Mouse (Mus musculus) intestine, embryonic 16.5 days (tissue): ENCODE results near the gene Zscan5b. TPM values are rescaled to one million over a fixed set of nuclear protein-coding genes. Genes with fewer than 3 reads are reported as not detected.

Experiments used
- ATAC-seq: fragments of 200-750 bp; cut with Nextera tagmentation; 2 replicates; pipeline ENCODE4 v1.8.0; 2017; ENCODE audit warnings: moderate TSS enrichment, moderate library complexity
- H3K27ac ChIP-seq: fragments of 300-500 bp; sonication (generic); 2 replicates; pipeline ENCODE4 v1.5.1; 2014; ENCODE audit warnings: mild to moderate bottlenecking, low read length
- H3K27me3 ChIP-seq: fragments of 300-500 bp; sonication (generic); replicated peaks from 2 replicates; pipeline ENCODE4 v1.6.1; 2014; ENCODE audit warnings: low read length, control low read depth, mixed read lengths; ENCODE audit not compliant: control insufficient read depth, insufficient read depth
- H3K36me3 ChIP-seq: fragments of 300-500 bp; sonication (generic); 2 replicates; pipeline ENCODE4 v1.6.1; 2014; ENCODE audit warnings: low read length, control low read depth; ENCODE audit not compliant: control insufficient read depth, insufficient read depth
- H3K4me1 ChIP-seq: fragments of 300-500 bp; sonication (generic); 2 replicates; pipeline ENCODE4 v1.6.1; 2014; ENCODE audit warnings: low read length, control low read depth, mixed read lengths; ENCODE audit not compliant: control insufficient read depth, insufficient read depth
- H3K4me2 ChIP-seq: fragments of 300-500 bp; sonication (generic); 2 replicates; pipeline ENCODE4 v1.6.1; 2014; ENCODE audit warnings: low read depth, low read length, control low read depth
- H3K4me3 ChIP-seq: fragments of 300-500 bp; sonication (generic); 2 replicates; pipeline ENCODE4 v1.5.1; 2014; ENCODE audit warnings: mild to moderate bottlenecking, low read length
- H3K9ac ChIP-seq: fragments of 300-500 bp; sonication (generic); 2 replicates; pipeline ENCODE4 v1.6.1; 2014; ENCODE audit warnings: low read depth, low read length
- H3K9me3 ChIP-seq: fragments of 300-500 bp; sonication (generic); 2 replicates; pipeline ENCODE4 v1.6.1; 2016; ENCODE audit warnings: low read length, control low read depth; ENCODE audit not compliant: control insufficient read depth
- WGBS: fragments of 180-500 bp; shearing (Covaris S2); extraction: QIAGEN DNeasy Blood & Tissue Kit; methylation state at CpG from one replicate; pipeline ENCODE4 v1.1.7; 2014; 5-methylcytosine and 5-hydroxymethylcytosine counted together
- polyA plus RNA-seq: library from polyadenylated mRNA; unstranded; fragments of >200 nt; fragmentation: Nextera tagmentation; extraction: Ambion mirVana; gene quantifications from 2 replicates; pipeline ENCODE4 v1.2.1, GENCODE M21; 2015

Zscan5b gene
- polyA plus RNA-seq, 1 experiment from 2014 or later: not detected

DNA sequence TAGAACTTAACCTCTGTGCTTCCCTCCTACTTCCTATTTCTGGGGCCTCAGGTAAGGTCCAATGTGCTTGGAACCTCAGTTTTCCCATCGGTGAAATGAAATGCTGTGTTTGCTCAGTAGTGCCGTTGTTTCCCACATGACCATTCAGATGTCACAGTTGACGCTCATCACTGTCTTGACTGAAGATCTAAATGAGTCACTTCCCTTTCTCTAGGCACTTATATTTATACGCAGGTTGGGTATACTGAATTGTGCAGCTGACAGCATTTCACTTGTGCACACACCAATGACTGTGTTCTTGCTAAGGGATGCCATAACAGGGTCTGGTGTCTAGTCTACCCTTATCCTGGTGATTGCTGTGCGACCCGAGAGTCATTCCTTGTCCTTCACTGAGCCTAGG lies 63.3 kb downstream of the Zscan5b start:
- Histone ChIP-seq H3K36me3 (no peaks in the 10 kb centered on the region), H3K4me2 (no peak overlapping the region), H3K4me1 (peaks cover 21% of the 10 kb centered on the region), H3K4me3 (no peak overlapping the region), H3K9me3 (no peaks in the 10 kb centered on the region), H3K27ac (no peak overlapping the region), H3K27me3 (no peaks in the 10 kb centered on the region), H3K9ac (no peak overlapping the region)
- no peak for ATAC-seq
- 86% methylated on average over 6 of the region's 6 CpGs for whole genome bisulfite sequencing

- Histone ChIP-seq H3K36me3 (no peaks in the 10 kb centered on the region), H3K4me1 (peaks cover 21% of the 10 kb centered on the region), H3K9me3 (no peaks in the 10 kb centered on the region), H3K27ac (peak within 1 kb of the TSS; percentile 72), H3K4me3 (peak within 1 kb of the TSS; percentile 61), H3K9ac (peak within 1 kb of the TSS; percentile 59), H3K4me2 (peak within 1 kb of the TSS; percentile 74), H3K27me3 (no peaks in the 10 kb centered on the region)
- 2% methylated on average over 50 of the region's 50 CpGs for WGBS
- ATAC-seq: peak; percentile 85
Measured at GRCm38 (mm10) chr7:6285842-6286705, 64.0 kb downstream of the Zscan5b start, which contains the start of gene Zfp667. TSS of gene Zfp667 (plus strand) at chr7:6286579.

- 21% methylated on average over 15 of the region's 15 CpGs for WGBS
- ATAC-seq: peak; percentile 8
- Histone ChIP-seq H3K27ac (no peak overlapping the region), H3K9me3 (no peaks in the 10 kb centered on the region), H3K9ac (peak overlapping the region; percentile 59), H3K4me3 (peak overlapping the region; percentile 61), H3K36me3 (no peaks in the 10 kb centered on the region), H3K4me2 (peak overlapping the region; percentile 74), H3K4me1 (peaks cover 21% of the 10 kb centered on the region), H3K27me3 (no peaks in the 10 kb centered on the region)
Measured at GRCm38 (mm10) chr7:6286921-6287531, 64.9 kb downstream of the Zscan5b start.

Other genes with a start within 250 kb of the Zscan5b start
- not detected in 2 replicates for gene Vmn1r65, start 211.3 kb upstream of the Zscan5b start, polyA plus RNA-seq
- not detected in 2 replicates for gene Nlrp4c, start 177.1 kb upstream of the Zscan5b start, polyA plus RNA-seq
- gene Zfp787, start 66.3 kb upstream of the Zscan5b start, polyA plus RNA-seq: 20.6 and 20.9 TPM in 2 replicates
- gene Zfp444, start 50.1 kb upstream of the Zscan5b start, polyA plus RNA-seq: 34.6 and 35.3 TPM in 2 replicates
- not detected in 2 replicates for gene Galp, start 25.2 kb upstream of the Zscan5b start, polyA plus RNA-seq
- not detected in 2 replicates for gene Epp13, start 30.4 kb downstream of the Zscan5b start, polyA plus RNA-seq
- gene Zfp667, start 64.3 kb downstream of the Zscan5b start, polyA plus RNA-seq: 5.1 and 5.4 TPM in 2 replicates
- 2.8 and 2.9 TPM in 2 replicates for gene Zfp583, start 109.0 kb downstream of the Zscan5b start, polyA plus RNA-seq
- 0.95 and 1.3 TPM in 2 replicates for gene Gm3854, start 121.5 kb downstream of the Zscan5b start, polyA plus RNA-seq
- 1.6 and 2.1 TPM in 2 replicates for gene Zfp78, start 141.0 kb downstream of the Zscan5b start, polyA plus RNA-seq
- gene Zfp28, start 161.0 kb downstream of the Zscan5b start, polyA plus RNA-seq: 6.1 and 7.6 TPM in 2 replicates
- gene Smim17, start 176.4 kb downstream of the Zscan5b start, polyA plus RNA-seq: 0.11 and 0.39 TPM in 2 replicates
- not detected in 2 replicates for gene Gm20715, start 188.0 kb downstream of the Zscan5b start, polyA plus RNA-seq
- not detected in 2 replicates for gene Olfr1344, start 216.4 kb downstream of the Zscan5b start, polyA plus RNA-seq
- gene Olfr1336, start 233.9 kb downstream of the Zscan5b start, polyA plus RNA-seq: not detected in 2 replicates
- not detected in 2 replicates for gene Olfr1346, start 244.8 kb downstream of the Zscan5b start, polyA plus RNA-seq